ENCODE assay signal across 22 mouse cellular contexts in genomic region chr13:91982080-91982479, GRCm38 (mm10).
"Had no signal": no experiment of that assay in that cellular context is flagged by ENCODE, and none has a peak within 500 bp of the region (broad histone marks: within the 10 kb centered on the region; RNA-seq: fewer than 3 reads in every experiment).

No protein-coding gene starts in this region.

- H3K27me3 ChIP-seq: heart, embryonic 12.5 days; hindbrain, embryonic 12.5 days; intestine, embryonic 15.5 days; limb, embryonic 13.5 days; limb, embryonic 15.5 days; liver, embryonic 12.5 days had no signal

- DNase-seq: gastrocnemius, adult 2 months; gastrocnemius, postnatal 10 days; gastrocnemius, postnatal 25 days; heart, adult 2 months; heart, postnatal 10 days; heart, postnatal 4 days; kidney, adult 18-20 months; kidney, adult 8-10 months; kidney, postnatal 10 days; kidney, postnatal 25 days; kidney, postnatal 4 days; layer of hippocampus, postnatal 36 days; left cerebral cortex, postnatal 4 days had no signal

- H3K36me3 ChIP-seq: heart, embryonic 12.5 days; hindbrain, embryonic 10.5 days; hindbrain, embryonic 12.5 days; intestine, embryonic 15.5 days; limb, embryonic 13.5 days; limb, embryonic 15.5 days; liver, embryonic 12.5 days had no signal

- H3K4me2 ChIP-seq: heart, embryonic 12.5 days; hindbrain, embryonic 12.5 days; hindbrain, embryonic 14.5 days; intestine, embryonic 15.5 days; limb, embryonic 13.5 days; limb, embryonic 15.5 days; liver, embryonic 12.5 days had no signal

- H3K4me3 ChIP-seq: gastrocnemius, adult 2 months; heart, adult 2 months; heart, embryonic 12.5 days; hindbrain, embryonic 10.5 days; hindbrain, embryonic 12.5 days; intestine, embryonic 15.5 days; layer of hippocampus, adult 2 months; limb, embryonic 13.5 days; limb, embryonic 15.5 days; liver, embryonic 12.5 days had no signal
